Mouse (Mus musculus): ENCODE measurements around the gene Camk1d.

GRCm38 (mm10) chr2:5713325-5714210, 747 bp downstream of the Camk1d start:
- TF ChIP-seq GATA1 (IDR thresholded peaks at IDR 0.05; ENCODE audit: borderline replicate concordance, low read length) (no peak), FLI1 (IDR thresholded peaks at IDR 0.05; ENCODE audit: low read length) (no peak)
